Mouse (Mus musculus) stomach, embryonic 16.5 days (tissue): ENCODE results near the gene Prrc2b. TPM values are rescaled to one million over a fixed set of nuclear protein-coding genes. Genes with fewer than 3 reads are reported as not detected.
A peak's percentile ranks its signal among the peaks of the same experiment; 100 is the strongest.

Source experiments
- ATAC-seq: fragments of 200-750 bp; cut with Nextera tagmentation; 2 replicates; pipeline ENCODE4 v1.8.0; 2017; ENCODE audit warnings: moderate number of reproducible peaks, moderate TSS enrichment; ENCODE audit not compliant: insufficient read depth, low FRiP score
- H3K27ac ChIP-seq: fragments of 300-500 bp; sonication (generic); 2 replicates; pipeline ENCODE4 v1.5.1; 2014; ENCODE audit warnings: low read length
- H3K27me3 ChIP-seq: fragments of 300-500 bp; sonication (generic); 2 replicates; pipeline ENCODE4 v1.6.1; 2014; ENCODE audit warnings: low read length, control low read depth, mixed read lengths; ENCODE audit not compliant: control insufficient read depth, insufficient read depth
- H3K36me3 ChIP-seq: fragments of 300-500 bp; sonication (generic); 2 replicates; pipeline ENCODE4 v1.6.1; 2014; ENCODE audit warnings: low read length; ENCODE audit not compliant: control insufficient read depth, insufficient read depth
- H3K4me1 ChIP-seq: fragments of 300-500 bp; sonication (generic); 2 replicates; pipeline ENCODE4 v1.6.1; 2014; ENCODE audit warnings: low read length, control low read depth, mixed read lengths; ENCODE audit not compliant: control insufficient read depth, insufficient read depth
- H3K4me2 ChIP-seq: fragments of 300-500 bp; sonication (generic); 2 replicates; pipeline ENCODE4 v1.6.1; 2014; ENCODE audit warnings: low read depth, low read length, mixed read lengths
- H3K4me3 ChIP-seq: fragments of 300-500 bp; sonication (generic); replicated peaks from 2 replicates; pipeline ENCODE4 v1.5.1; 2014; ENCODE audit warnings: mild to moderate bottlenecking, low read length
- H3K9ac ChIP-seq: fragments of 300-500 bp; sonication (generic); 2 replicates; pipeline ENCODE4 v1.6.1; 2014; ENCODE audit warnings: low read length
- H3K9me3 ChIP-seq: fragments of 300-500 bp; sonication (generic); replicated peaks from 2 replicates; pipeline ENCODE4 v1.6.1; 2016; ENCODE audit warnings: low read length, control low read depth; ENCODE audit not compliant: control insufficient read depth
- WGBS: fragments of 180-500 bp; shearing (Covaris S2); extraction: QIAGEN DNeasy Blood & Tissue Kit; methylation state at CpG from one replicate; pipeline ENCODE4 v1.1.7; 2014; 5-methylcytosine and 5-hydroxymethylcytosine counted together
- microRNA-seq: library from miRNA; unstranded; fragments of <30 nt; microRNA quantifications from one replicate; pipeline ENCODE4, GENCODE M21; 2016
- polyA plus RNA-seq: library from polyadenylated mRNA; unstranded; fragments of >200 nt; fragmentation: Nextera tagmentation; extraction: Ambion mirVana; gene quantifications from 2 replicates; pipeline ENCODE4 v1.2.1, GENCODE M21; 2015

Gene Prrc2b
- polyA plus RNA-seq, 1 experiment from 2014 or later = 27.3 TPM

DNA sequence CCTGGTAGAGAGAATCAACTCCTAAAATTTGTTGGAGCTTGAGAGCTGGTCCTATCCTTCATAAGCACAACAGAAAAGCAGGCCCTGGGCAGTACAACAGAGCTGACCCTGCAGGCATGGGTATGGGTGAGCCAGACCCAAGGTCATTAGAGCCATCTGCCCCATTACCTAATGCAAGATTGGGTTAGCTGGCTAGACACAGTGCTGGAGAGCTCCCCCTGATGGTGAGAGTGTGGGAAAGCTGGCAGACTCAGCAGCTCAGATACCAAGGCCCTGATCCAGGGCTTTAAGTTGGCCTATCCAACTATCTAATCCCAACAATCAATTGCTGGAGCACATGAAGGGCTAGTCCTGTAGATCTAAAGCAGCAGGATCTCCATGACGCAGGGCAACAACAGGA is 131.8 kb downstream of the Prrc2b start:
- H3K4me2 ChIP-seq = no peak overlapping the region
- H3K4me3 ChIP-seq = no peak overlapping the region
- peaks cover 20% of the 10 kb centered on the region for H3K36me3 ChIP-seq
- H3K9ac ChIP-seq = no peak overlapping the region
- H3K27ac ChIP-seq = no peak overlapping the region
- WGBS = 77% methylated on average over 1 of the region's 1 CpGs
- peaks cover 6% of the 10 kb centered on the region for H3K4me1 ChIP-seq
- 0 out of 2 replicates have a peak, but pooled peaks have one; percentile 12 for ATAC-seq
- no peaks in the 10 kb centered on the region for H3K9me3 ChIP-seq
- H3K27me3 ChIP-seq = no peaks in the 10 kb centered on the region

DNA sequence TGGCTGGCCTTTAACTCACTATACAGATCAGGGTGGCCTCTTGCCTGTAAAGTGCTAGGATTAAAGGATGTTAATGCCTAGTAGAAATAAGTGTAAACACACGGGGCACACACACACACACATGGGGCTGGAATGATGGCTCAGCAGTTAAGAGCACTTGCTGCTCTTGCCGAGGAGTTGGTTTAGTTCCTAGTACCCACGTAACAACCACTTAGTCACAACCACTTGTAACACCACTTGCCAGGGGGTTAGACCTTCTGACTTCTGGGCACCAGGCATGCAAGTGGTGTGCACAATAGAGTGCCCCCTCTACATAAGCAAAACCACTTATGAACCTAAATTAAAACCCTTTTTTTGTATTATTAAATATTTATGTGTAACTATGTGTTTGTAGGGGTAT is 133.1 kb downstream of the Prrc2b start:
- Histone ChIP-seq H3K4me1 (peaks cover 7% of the 10 kb centered on the region), H3K36me3 (peaks cover 14% of the 10 kb centered on the region; the same call in 1 of the 2 replicates), H3K9ac (no peak overlapping the region), H3K27ac (no peak overlapping the region), H3K9me3 (no peaks in the 10 kb centered on the region), H3K4me2 (no peak overlapping the region), H3K27me3 (no peaks in the 10 kb centered on the region), H3K4me3 (no peak overlapping the region)
- ATAC-seq = no peak
- 78% methylated on average over 3 of the region's 3 CpGs for WGBS

Small RNA genes within 50 kb of the gene (microRNA-seq; reads per million reads assigned to microRNA genes)
- gene Gm27805 = not detected

Other genes with a start within 250 kb of the Prrc2b start
- 11.6 and 12.4 TPM in 2 replicates for gene Aif1l, start 200.9 kb upstream of the Prrc2b start, polyA plus RNA-seq
- gene Nup214, start 176.6 kb upstream of the Prrc2b start, polyA plus RNA-seq = 56.5 and 58.8 TPM in 2 replicates
- gene Fam78a, start 66.2 kb upstream of the Prrc2b start, polyA plus RNA-seq = 1.0 and 2.2 TPM in 2 replicates
- 4.6 and 5.7 TPM in 2 replicates for gene Plpp7, start 55.6 kb upstream of the Prrc2b start, polyA plus RNA-seq
- gene Pomt1, start 85.5 kb downstream of the Prrc2b start, polyA plus RNA-seq = 23.6 and 24.0 TPM in 2 replicates
- gene Uck1, start 109.1 kb downstream of the Prrc2b start, polyA plus RNA-seq = 53.4 and 59.7 TPM in 2 replicates
- 24.6 TPM in 2 replicates for gene Golga2, start 136.3 kb downstream of the Prrc2b start, polyA plus RNA-seq
- 372 and 388 TPM in 2 replicates for gene Swi5, start 137.0 kb downstream of the Prrc2b start, polyA plus RNA-seq
- 41.9 and 45.4 TPM in 2 replicates for gene Ciz1, start 201.2 kb downstream of the Prrc2b start, polyA plus RNA-seq
- 8.1 and 8.2 TPM in 2 replicates for gene Dnm1, start 202.3 kb downstream of the Prrc2b start, polyA plus RNA-seq
- gene 1110008P14Rik, start 230.9 kb downstream of the Prrc2b start, polyA plus RNA-seq = 41.5 and 41.9 TPM in 2 replicates
- gene Lcn2, start 237.2 kb downstream of the Prrc2b start, polyA plus RNA-seq = 21.1 and 23.6 TPM in 2 replicates
- gene Ptges2, start 244.8 kb downstream of the Prrc2b start, polyA plus RNA-seq = 23.7 and 26.7 TPM in 2 replicates